Mouse (Mus musculus): ENCODE measurements around the gene Tob1.

Gene Tob1

DNA sequence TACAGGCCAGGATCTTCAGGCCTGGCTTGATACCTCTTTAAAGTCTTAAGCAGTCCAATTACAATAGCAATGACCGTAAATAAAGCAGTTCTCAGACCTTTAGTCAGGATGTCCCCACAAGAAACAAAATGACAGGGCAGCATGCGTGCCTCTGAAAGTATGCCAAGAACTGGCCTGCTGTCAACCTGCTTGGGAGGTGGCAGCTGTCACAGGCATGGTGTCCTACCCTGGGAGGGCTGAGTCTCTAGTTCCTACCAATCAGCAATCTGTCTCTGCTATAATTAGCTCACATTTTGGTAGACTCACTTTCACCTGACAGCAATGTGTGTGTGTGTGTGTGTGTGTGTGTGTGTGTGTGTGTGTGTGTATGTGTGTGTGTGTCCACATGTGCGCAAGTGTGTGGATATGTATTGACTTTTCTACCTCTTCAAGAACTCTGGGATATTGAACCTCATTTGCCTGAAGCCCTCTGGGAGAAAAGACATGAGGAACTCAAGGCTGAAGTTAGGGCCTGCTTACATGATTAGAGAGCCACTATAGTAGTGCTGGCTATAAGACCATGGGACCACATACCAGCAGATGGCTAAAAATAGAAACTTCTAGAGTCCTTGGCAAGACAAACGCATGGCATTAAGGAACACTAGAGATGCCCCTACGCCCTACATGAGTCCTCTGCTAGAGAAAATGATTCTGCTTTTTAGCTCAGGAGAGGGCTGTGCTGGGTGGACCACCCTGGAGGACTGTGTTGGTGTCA, 18.1 kb downstream of the Tob1 start:
- in situ Hi-C loops (cut with MboI, MseI): loop anchor here (10.0 kb wide), 1 partner anchor 1365 kb away; no protein-coding TSS in a partner anchor

DNA sequence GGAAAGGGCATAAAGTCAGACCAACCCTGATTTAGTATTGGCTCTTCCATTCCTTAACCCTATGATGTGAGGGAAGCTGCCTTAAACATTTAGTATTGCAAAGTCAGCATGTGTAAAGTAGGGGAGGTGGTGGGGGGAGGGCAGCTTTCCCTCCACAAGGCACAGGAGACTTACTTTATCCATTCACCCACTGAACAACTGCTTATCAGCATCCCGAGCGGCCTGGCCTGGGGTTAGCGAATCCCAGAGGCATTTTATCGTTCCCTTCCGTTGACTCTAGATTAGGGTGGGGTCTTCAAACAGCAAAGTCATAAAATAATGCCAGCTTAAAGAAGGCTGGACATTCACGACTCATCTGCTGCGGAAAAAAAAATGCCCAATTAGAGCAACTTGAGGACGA, 19.0 kb downstream of the Tob1 start:
- in situ Hi-C loops (cut with MboI, MseI): no loop called here

DNA sequence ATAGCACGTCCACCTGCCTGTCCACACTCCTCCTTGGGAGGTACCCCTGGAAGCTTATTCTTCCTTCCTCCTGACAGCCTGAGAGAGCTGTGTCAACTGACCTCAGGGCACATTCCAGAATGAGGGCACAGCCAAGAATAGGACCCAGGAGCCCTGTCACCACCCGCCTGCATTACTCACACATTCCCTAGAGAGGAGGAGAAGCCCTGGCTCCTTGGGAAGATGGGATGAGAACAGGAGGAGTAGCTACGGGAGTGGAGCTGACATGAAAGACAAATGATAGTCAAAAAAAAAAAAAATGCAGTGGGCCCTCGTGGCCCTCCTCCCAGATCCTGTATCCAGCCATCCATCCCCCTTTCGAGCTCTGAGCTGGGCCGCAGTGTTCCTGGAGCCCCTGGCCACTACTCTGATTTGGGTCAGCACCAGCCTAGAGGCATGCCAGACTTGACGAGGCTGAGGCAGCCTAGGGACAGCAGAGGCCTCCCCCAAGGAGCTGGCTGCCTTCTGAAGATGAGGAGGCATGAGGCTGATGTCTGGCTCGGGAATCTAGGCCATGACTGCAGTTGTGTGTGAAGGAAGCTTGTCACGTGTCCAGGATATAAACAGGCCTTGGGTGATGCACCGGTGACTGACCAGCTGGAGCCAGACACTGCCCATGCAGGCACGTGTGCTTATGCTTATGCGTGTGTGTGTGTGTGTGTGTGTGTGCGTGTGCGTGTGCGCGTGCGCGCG, 20.7 kb downstream of the Tob1 start:
- in situ Hi-C loops (cut with MboI, MseI): no loop called here

DNA sequence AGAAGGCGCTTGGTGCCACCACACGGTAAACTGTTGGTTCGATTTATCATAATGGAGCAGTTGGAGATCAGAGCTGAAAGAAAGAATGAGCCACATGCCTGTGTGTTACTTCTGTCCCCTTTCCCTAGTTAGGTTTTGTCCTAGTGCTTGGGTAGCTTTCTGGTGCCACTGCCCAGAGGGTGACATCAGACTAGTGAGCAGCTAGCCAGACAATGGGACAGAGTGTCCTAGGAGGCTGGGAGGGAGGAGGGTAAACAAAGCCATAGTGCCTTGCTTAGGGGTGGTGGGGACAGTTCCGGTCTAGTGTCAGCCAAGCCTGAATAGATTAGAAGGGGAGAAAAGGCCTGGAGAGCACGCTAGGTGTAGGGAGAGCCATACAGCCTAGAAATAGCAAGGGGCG, 22.2 kb downstream of the Tob1 start:
- in situ Hi-C loops (cut with MboI, MseI): no loop called here

DNA sequence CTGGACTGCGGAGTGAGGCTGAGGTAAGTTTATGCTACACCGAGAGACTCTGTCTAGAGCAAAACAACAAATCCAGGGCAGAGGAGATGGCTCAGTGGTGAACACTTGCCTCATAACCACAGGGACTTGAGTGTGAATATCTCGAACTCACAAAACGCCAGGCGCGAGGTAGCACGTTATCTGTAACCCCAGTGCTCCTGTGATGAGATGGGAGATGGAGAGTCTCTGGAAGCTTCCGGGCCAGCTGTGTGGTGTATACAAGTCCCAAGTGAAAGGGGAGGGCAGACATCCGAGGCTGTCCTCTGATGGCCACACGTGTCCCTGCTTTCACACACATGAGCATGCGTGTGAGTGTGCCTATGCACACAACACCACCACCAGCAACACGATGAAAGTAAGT, 23.1 kb downstream of the Tob1 start:
- in situ Hi-C loops (cut with MboI, MseI): no loop called here

DNA sequence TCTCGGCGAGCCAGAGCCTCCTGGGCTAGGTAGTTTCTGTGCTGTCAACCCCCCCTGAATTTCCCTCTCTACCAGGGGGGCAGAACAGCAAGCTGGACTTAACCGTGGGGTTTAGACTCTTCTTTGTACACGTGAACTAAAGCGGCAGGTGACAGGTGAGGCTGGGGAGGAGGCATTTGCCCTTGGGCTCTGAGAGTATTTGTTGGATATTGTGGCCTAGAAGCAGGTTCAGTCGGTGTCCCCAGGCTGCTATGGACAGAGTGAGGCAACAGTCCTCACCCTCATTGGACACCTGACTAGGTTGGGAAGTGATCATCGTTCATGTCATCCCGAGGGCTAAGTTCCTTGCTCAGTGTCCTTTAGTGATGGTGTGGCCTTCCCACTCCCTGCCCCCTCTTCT, 23.6 kb downstream of the Tob1 start:
- in situ Hi-C loops (cut with MboI, MseI): loop anchor here (5.0 kb wide), 1 partner anchor 37 kb away; no protein-coding TSS in a partner anchor

DNA sequence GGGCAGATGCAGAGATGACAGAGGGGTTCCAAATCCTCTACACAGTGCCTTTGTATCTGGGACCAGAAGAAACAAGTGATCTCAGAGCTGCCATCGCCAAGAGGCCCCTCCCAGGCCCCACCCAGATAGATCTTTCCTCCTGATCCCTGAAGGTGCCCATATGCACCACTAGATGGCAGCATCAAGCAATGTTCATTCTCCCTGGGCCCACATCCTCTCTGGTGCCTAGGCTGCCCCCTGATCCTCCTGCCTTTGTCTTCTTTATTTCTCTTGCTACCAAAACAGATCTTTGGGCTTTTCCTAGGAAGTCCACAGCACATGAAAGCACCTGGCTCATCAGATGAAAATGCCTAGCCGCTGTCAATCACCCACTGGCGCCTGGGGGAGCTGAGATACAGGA, 24.8 kb downstream of the Tob1 start:
- in situ Hi-C loops (cut with MboI, MseI): loop anchor here (5.0 kb wide), 1 partner anchor 36 kb away; no protein-coding TSS in a partner anchor

DNA sequence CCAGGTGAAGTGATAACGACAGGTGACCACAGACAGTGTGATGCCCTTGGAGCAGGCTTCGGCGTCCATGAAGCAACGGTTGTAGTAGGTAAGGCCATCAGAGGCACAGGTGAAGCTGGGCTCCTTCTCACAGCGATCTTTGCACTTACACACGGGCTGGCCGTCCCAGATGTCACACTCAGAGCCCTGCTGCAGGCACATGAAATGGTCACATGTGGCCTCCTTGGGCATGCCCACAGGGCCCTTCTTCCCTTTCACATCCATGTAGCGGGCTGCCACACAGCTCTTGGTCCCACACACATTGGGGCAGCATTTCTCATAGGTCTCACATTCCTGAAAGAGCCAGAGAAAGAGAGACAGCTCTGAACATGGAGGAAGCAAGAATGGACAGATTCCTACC, 27.5 kb downstream of the Tob1 start:
- in situ Hi-C loops (cut with MboI, MseI): loop anchor here (5.0 kb wide), 1 partner anchor 34 kb away; no protein-coding TSS in a partner anchor

DNA sequence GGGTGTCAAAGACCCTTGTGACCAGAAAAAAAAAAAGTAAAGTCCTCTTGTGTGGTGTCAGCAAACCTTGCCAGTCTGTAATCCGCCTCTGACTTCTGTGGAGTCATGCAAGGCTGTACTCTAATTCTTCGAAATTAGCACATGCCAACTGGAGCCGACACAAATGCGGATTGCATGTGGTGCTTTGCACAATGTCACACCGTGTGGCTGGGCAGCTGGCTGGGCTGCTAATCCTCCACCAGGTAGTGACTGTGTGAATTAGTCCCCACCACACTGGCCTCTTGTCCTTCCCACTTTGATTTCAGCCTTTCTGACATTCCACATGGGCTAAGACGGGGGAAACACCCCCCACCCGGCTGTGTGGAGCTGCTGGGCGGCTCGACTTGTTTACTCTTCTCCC, 28.5 kb downstream of the Tob1 start:
- in situ Hi-C loops (cut with MboI, MseI): loop anchor here (5.0 to 10.0 kb wide), 2 partner anchors 33 to 255 kb away; partner anchors contain the start of gene Epn3

DNA sequence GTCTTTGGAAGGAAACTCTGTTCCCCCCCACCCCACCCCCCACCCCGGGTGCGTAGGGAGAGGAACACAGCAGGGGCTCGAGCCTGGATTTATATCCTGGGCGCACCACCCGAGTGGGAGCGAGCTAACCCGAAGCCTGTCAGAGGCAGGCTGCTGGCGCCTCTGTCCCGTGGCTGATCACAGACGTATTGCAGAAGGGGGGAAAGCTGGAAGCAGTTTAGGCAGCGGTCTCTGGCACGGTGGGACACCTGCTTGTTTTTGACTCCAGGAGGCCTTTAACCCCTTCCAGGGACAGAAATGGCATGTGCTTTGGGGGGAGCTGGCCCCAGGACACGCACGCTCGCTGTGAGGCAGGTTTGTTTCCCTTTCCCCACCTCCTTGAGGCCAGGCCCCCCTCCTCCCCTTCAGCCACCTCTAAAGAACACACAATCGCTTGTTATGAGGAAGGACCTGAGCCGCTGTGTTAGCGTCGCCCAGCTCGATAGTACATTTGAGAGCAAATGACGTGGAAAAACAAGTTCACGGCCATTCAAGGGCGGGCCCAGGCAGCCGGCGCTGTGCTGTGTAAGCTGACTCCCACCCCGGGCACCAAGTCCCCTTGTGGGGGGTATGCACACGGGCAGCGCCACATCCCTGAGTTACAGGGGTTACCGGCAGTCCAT, 31.6 kb downstream of the Tob1 start:
- in situ Hi-C loops (cut with MboI, MseI): loop anchor here (10.0 kb wide), 1 partner anchor 252 kb away; the partner anchor contains the start of gene Epn3

DNA sequence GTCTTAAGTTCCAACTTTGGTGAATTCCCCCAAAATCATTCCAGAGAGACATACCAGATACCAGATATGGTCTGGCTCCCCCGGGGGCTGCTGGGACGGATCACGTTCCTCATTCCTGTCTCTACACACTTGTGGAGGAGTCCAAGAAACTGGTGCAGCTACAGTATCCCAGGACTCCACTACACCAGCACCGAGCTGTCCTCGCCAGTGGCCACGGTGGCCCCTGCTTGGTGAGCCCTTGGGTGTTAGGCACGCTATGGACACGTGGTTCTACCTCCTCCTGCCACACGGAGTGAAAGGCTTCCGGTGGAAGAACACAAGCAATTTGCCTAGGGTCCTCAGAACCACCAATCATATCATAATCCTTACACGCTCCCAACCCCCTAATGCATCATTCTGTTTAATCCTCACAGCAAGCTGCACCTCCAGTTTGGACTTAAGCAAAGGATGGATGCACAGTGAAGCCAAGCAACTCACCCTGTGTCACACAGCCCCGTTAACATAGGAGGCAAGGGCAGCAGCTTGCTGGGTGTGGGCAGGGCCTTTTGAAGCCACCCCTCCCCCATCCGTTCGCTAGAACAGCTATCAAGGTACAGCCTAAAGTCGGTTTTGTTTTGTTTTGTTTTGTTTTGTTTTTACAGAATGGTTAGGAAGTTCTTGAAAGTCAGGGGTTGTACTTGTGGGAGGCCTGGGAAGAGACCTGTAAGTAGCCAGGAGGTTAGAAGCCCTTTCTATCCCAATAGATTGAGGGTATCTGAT, 32.3 kb downstream of the Tob1 start:
- in situ Hi-C loops (cut with MboI, MseI): loop anchor here (10.0 kb wide), 1 partner anchor 251 kb away; the partner anchor contains the start of gene Epn3

DNA sequence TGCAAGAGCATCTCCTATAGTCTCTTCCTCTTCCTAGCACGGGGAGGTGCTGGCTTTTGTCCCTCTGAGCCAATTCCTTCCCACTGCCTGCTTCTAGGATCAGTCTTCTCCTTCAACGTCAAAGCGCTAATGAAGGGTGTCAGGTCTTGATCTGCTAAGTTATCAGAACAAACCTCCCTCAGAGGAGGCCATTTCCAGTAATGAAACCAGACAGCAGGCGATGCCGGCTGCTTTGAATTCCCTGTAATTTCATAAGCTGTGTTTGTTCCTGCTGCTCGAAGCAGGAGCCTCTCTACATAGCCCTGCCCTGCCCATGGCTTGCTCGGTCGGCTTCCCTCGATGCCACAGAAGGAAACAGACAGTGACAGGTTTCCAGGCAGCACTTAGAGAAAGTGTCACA, 33.1 kb downstream of the Tob1 start:
- in situ Hi-C loops (cut with MboI, MseI): loop anchor here (10.0 kb wide), 1 partner anchor 250 kb away; the partner anchor contains the start of gene Epn3

DNA sequence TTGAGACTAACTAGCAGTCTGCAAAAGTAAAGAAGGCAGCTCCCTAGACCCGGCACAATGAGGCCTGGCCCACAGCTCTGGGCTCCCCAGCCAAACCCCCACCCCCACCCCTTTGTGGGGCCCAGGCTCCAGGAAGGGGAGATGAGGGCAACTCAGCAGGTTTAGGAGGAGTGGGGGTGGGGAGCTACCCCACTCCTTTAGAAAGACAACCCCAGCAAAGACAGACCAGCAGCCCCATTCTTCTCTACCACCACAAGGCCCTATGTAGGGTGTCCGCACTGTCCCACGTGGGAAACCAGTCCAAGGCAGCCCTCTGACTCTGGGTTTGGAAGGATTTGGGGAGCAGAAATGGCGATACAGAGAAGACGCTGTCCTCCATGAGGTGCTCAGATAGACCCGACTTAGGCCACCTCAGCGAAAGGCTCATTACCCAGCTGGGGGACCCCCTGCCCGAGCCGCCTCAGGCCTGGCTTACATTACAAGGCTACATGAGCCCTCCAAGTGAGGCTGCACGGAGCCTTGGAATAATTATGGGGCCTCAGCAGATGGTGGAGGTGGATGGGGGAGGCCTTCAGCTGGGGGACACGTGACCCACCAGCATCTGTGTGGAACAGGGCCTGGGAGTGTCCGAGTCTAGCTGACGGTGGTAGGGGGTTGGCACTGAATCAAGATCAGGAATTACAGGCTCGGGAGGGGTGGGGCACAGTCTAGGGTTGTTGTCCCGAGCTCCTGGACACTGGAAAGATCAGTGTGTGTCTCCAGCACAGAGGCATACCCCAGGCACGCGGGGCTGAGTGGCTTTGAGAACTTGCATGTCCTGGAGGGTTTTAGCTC, 34.9 kb downstream of the Tob1 start, which contains the start of gene Wfikkn2:
Gene Wfikkn2, minus strand, starts transcription at position 51 of the 834 bp plus-strand sequence.
- in situ Hi-C loops (cut with MboI, MseI): loop anchor here (10.0 kb wide), 1 partner anchor 249 kb away; the partner anchor contains the start of gene Epn3

DNA sequence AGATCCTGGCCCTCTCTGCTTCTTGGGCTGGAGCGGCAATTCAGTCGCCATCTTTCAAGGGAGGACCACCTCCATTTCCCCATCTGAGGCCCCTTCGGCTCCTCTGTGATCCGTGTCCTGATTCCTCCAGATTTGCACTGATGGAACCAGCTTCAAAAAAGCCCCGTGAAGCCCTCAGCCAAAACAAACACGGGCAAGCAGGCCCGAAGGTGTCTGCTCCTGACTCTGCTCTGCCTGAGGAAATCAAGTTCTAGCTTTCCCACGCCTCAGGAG, 35.5 kb downstream of the Tob1 start:
- in situ Hi-C loops (cut with MboI, MseI): loop anchor here (10.0 kb wide), 1 partner anchor 248 kb away; the partner anchor contains the start of gene Epn3

DNA sequence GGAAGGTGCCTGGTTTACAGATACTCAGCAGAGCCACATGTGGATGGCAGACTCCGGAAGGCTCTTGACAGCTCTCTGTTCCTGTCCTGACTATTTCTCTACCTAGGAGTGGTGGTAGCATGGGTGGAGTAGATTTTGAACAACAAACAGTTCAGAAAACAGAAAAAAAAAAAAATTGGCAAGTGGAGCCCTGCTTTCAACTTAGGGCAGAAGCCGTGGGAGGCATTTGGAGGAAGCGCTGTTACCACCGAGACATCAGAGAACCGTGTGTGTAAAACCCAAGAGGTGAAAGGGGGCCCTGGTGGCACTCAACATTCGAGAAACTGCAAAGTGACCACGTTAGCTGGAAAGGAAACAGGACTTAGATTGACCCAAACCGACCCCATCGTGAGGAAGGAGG, 41.9 kb downstream of the Tob1 start:
- in situ Hi-C loops (cut with MboI, MseI): no loop called here

DNA sequence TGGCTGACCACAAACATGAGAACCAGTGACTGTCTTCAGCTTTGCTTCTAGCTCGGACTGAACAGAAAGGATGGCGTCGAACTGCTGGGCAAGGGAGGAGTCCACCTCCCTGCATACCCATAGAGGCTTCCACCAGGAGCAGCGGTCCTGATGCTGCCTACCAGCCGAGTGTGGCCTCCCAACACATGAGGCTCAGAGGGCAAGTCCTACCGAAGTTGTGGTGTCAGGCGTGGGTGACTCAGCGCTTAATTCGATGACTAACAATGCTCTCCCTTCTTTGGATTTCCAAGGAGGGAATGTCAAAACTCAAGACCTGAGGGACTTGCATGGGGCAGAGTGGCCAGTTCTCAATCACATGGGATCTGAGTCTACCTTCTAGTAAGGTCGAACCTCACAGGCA, 42.4 kb downstream of the Tob1 start:
- in situ Hi-C loops (cut with MboI, MseI): no loop called here

DNA sequence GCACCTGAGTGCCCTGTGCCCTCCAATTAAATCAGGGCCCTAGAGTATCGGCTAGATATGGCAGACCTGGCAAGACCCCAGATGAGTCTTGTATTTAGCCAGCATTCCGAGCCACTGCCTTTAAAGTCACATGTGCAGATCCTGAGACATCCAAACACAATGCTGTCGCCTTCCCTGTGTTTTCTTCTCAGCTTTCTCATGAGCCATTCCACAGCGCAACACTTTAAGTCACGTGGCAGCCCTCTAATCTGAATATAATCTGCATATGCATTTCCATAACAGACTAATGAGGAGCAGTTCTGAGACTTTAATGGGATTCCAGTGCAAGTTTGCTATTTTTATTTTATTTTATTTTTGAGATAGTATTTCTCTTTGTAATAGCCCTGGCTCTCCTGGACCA, 44.5 kb downstream of the Tob1 start:
- in situ Hi-C loops (cut with MboI, MseI): no loop called here

DNA sequence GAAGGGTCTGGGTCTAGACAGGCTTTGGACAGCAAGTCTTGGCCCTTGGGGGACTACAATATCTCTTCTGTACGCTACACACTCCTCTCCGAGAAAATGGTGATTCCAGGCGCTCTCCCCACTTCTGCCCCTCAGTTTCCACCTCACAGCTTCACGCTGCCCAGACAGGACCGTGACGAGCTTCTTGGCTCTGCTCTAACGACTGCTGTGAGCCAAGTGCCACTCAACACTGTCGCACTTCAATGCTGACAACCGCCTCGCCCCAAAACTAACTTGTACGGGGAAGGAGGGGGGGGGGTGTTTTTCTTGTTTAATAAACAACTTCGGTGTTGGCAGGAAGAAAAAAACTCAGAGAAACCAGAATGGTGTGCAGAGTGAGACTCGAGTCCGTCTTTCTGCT, 46.7 kb downstream of the Tob1 start:
- in situ Hi-C loops (cut with MboI, MseI): no loop called here

DNA sequence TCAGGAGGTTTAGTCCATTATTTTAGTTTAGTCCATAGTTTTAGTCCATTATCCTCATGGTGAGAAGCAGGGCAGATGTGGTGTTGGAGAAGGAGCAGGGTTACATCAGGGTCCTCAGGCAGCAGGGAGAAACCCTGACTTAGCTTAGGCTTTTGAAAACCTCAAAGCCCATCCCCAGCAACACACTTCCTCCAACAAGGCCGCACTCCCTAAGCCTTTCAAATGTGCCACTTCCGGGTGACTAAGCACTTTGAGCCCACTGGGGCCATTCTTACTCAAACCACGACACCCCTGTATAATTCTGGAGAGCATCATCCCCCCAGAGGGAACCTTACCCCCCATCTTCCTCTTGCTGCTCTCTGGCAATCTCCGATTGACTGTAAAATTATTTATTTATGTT, 48.6 kb downstream of the Tob1 start:
- in situ Hi-C loops (cut with MboI, MseI): no loop called here

DNA sequence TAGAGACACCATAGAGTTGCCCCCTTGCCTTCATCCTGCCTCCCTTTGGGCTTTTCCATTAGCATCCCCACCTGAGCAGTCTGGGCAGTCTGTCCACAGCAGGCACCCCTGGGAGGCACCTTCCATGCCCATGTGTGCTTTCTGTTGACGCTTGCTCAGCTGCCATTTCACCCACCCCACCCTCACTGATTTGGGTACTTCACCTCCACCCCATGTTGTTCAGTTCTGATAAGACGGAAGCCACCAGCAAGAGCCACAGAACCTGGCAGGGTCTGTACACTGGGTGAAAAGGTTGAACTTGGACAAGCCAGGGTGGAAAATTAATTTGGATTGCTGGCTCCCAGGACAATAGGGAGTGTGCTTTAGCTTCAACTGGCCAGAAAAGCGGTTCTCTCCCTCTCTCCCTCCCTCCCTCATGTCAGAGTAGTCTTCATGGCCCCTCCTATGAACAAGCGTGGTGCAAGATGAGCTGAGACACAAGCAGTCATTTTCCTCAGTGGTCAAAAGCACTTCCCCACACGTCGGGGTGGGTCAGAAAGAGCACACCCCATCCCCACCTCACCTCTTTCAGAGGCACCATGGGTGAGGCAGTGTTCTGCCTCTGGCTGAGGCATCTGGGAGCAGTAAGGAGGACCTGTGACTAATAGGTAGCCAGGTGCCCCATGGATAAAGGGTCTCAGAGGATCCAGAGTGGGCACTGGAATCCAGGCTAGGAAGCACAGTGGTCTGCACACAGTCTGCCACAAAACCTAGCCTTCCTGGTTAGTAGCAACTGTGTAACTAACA, 50.5 kb downstream of the Tob1 start:
- in situ Hi-C loops (cut with MboI, MseI): no loop called here
